Mouse (Mus musculus): ENCODE results near the gene Prr12. TPM values are rescaled to one million over a fixed set of nuclear protein-coding genes. Genes with fewer than 3 reads are reported as not detected.
"Not testable (repeated sequence)": the region's sequence is repeated elsewhere in the genome, so short reads cannot be mapped to it uniquely, and the experiment has no call there.

Gene Prr12
- polyA plus RNA-seq (2012; rRNA removed), result 11.1 and 15.9 TPM in 2 replicates

GRCm38 (mm10) chr7:45052862-45053116 is at the start of gene Prr12:
Gene Prr12, minus strand, starts transcription at chr7:45052881.
- Histone ChIP-seq H3K4me1 (ENCODE audit: control insufficient read depth, insufficient read depth, low read length) (peaks cover 8% of the 10 kb centered on the region), H3K4me3 (replicated peaks; ENCODE audit: extremely low read depth, low read depth, low read length) (peak within 1 kb of the TSS; percentile 58)
- no peak for DNase-seq
- TF ChIP-seq POLR2A (IDR thresholded peaks at IDR 0.05; ENCODE audit: borderline replicate concordance, extremely low read depth, low read depth, low read length) (no peak), CTCF (IDR thresholded peaks at IDR 0.05; ENCODE audit: insufficient read depth, low read length) (no peak)
- 0% methylated on average over 11 of the region's 18 CpGs for WGBS

GRCm38 (mm10) chr7:45102441-45102840 is 49.8 kb upstream of the Prr12 start:
- DNase-seq, result no peak
- 53% methylated on average over 11 of the region's 11 CpGs for WGBS
- H3K4me3 ChIP-seq (replicated peaks; ENCODE audit: extremely low read depth, low read depth, low read length), result peak overlapping the region; percentile 57
- TF ChIP-seq CTCF (IDR thresholded peaks at IDR 0.05; ENCODE audit: insufficient read depth, low read length), result no peak
- no peak for TF ChIP-seq POLR2A (IDR thresholded peaks at IDR 0.05; ENCODE audit: borderline replicate concordance, extremely low read depth, low read depth, low read length)
- peaks cover 7% of the 10 kb centered on the region for H3K4me1 ChIP-seq (ENCODE audit: control insufficient read depth, insufficient read depth, low read length)

GRCm38 (mm10) chr7:45100046-45100445 is 47.4 kb upstream of the Prr12 start:
- no peak overlapping the region for H3K4me3 ChIP-seq (replicated peaks; ENCODE audit: extremely low read depth, low read depth, low read length)
- 87% methylated on average over 6 of the region's 6 CpGs for WGBS
- no peak for DNase-seq

GRCm38 (mm10) chr7:45098541-45099240 is 46.0 kb upstream of the Prr12 start:
- peaks cover 3% of the 10 kb centered on the region for H3K4me1 ChIP-seq (ENCODE audit: control insufficient read depth, insufficient read depth, low read length)
- H3K4me3 ChIP-seq (replicated peaks; ENCODE audit: extremely low read depth, low read depth, low read length), result no peak overlapping the region
- TF ChIP-seq CTCF (IDR thresholded peaks at IDR 0.05; ENCODE audit: insufficient read depth, low read length) (peak; percentile 33), POLR2A (IDR thresholded peaks at IDR 0.05; ENCODE audit: borderline replicate concordance, extremely low read depth, low read depth, low read length) (no peak)
- 84% methylated on average over 8 of the region's 8 CpGs for WGBS
- DNase-seq, result no peak

More at GRCm38 (mm10) chr7:45100046-45100445, 47.4 kb upstream of the Prr12 start:
- TF ChIP-seq CTCF (IDR thresholded peaks at IDR 0.05; ENCODE audit: insufficient read depth, low read length), result no peak
- no peak for TF ChIP-seq POLR2A (IDR thresholded peaks at IDR 0.05; ENCODE audit: borderline replicate concordance, extremely low read depth, low read depth, low read length)
- peaks cover 7% of the 10 kb centered on the region for H3K4me1 ChIP-seq (ENCODE audit: control insufficient read depth, insufficient read depth, low read length)

GRCm38 (mm10) chr7:45097479-45097878 is 44.8 kb upstream of the Prr12 start:
- no peaks in the 10 kb centered on the region for H3K4me1 ChIP-seq (ENCODE audit: control insufficient read depth, insufficient read depth, low read length)
- H3K4me3 ChIP-seq (replicated peaks; ENCODE audit: extremely low read depth, low read depth, low read length), result no peak overlapping the region
- 38% methylated on average over 6 of the region's 6 CpGs for WGBS
- TF ChIP-seq POLR2A (IDR thresholded peaks at IDR 0.05; ENCODE audit: borderline replicate concordance, extremely low read depth, low read depth, low read length), result no peak
- no peak for TF ChIP-seq CTCF (IDR thresholded peaks at IDR 0.05; ENCODE audit: insufficient read depth, low read length)
- DNase-seq, result no peak

GRCm38 (mm10) chr7:45095965-45096364 is 43.3 kb upstream of the Prr12 start:
- H3K4me3 ChIP-seq (replicated peaks; ENCODE audit: extremely low read depth, low read depth, low read length); DNase-seq; H3K4me1 ChIP-seq (ENCODE audit: control insufficient read depth, insufficient read depth, low read length): not testable (repeated sequence)
- WGBS, result 94% methylated on average over 14 of the region's 14 CpGs

- WGBS, result 72% methylated on average over 6 of the region's 6 CpGs
- Histone ChIP-seq H3K4me1 (ENCODE audit: control insufficient read depth, insufficient read depth, low read length) (peaks cover 2% of the 10 kb centered on the region; the same call in 1 of the 2 replicates), H3K4me3 (replicated peaks; ENCODE audit: extremely low read depth, low read depth, low read length) (no peak overlapping the region)
- no peak for DNase-seq
- TF ChIP-seq POLR2A (IDR thresholded peaks at IDR 0.05; ENCODE audit: borderline replicate concordance, extremely low read depth, low read depth, low read length) (no peak), CTCF (IDR thresholded peaks at IDR 0.05; ENCODE audit: insufficient read depth, low read length) (no peak)
Observed at GRCm38 (mm10) chr7:45095367-45095766, 42.7 kb upstream of the Prr12 start.

GRCm38 (mm10) chr7:45094121-45094520 is 41.4 kb upstream of the Prr12 start:
- WGBS, result 63% methylated on average over 7 of the region's 7 CpGs
- no peak for DNase-seq
- peaks cover 2% of the 10 kb centered on the region; the same call in 1 of the 2 replicates for H3K4me1 ChIP-seq (ENCODE audit: control insufficient read depth, insufficient read depth, low read length)
- TF ChIP-seq POLR2A (IDR thresholded peaks at IDR 0.05; ENCODE audit: borderline replicate concordance, extremely low read depth, low read depth, low read length), result no peak
- TF ChIP-seq CTCF (IDR thresholded peaks at IDR 0.05; ENCODE audit: insufficient read depth, low read length), result no peak
- H3K4me3 ChIP-seq (replicated peaks; ENCODE audit: extremely low read depth, low read depth, low read length), result no peak overlapping the region

GRCm38 (mm10) chr7:45093516-45093905 is 40.8 kb upstream of the Prr12 start:
- DNase-seq, result no peak
- H3K4me1 ChIP-seq (ENCODE audit: control insufficient read depth, insufficient read depth, low read length), result peaks cover 2% of the 10 kb centered on the region; the same call in 1 of the 2 replicates
- TF ChIP-seq CTCF (IDR thresholded peaks at IDR 0.05; ENCODE audit: insufficient read depth, low read length), result no peak
- no peak for TF ChIP-seq POLR2A (IDR thresholded peaks at IDR 0.05; ENCODE audit: borderline replicate concordance, extremely low read depth, low read depth, low read length)
- H3K4me3 ChIP-seq (replicated peaks; ENCODE audit: extremely low read depth, low read depth, low read length), result no peak overlapping the region
- 42% methylated on average over 18 of the region's 18 CpGs for WGBS

- Histone ChIP-seq H3K4me3 (replicated peaks; ENCODE audit: extremely low read depth, low read depth, low read length) (no peak overlapping the region), H3K4me1 (ENCODE audit: control insufficient read depth, insufficient read depth, low read length) (peaks cover 2% of the 10 kb centered on the region; the same call in 1 of the 2 replicates)
- TF ChIP-seq CTCF (IDR thresholded peaks at IDR 0.05; ENCODE audit: insufficient read depth, low read length) (no peak), POLR2A (IDR thresholded peaks at IDR 0.05; ENCODE audit: borderline replicate concordance, extremely low read depth, low read depth, low read length) (no peak)
- WGBS, result 66% methylated on average over 12 of the region's 12 CpGs
- no peak for DNase-seq
Observed at GRCm38 (mm10) chr7:45092828-45093515, 40.3 kb upstream of the Prr12 start.

All from lung, adult 2 months (tissue).